Mouse (Mus musculus) small intestine, adult 2 months (tissue): ENCODE results near the gene Olfr618.

Experiments
- CTCF ChIP-seq: fragments of 200-500 bp; IDR thresholded peaks from 2 replicates; pipeline ENCODE4 v1.5.1; 2012; ENCODE audit warnings: low read depth, mild to moderate bottlenecking, control low read depth, inconsistent platforms, low read length, moderate library complexity, mixed read lengths; ENCODE audit not compliant: insufficient replicate concordance, insufficient read length; ENCODE audit errors: extremely low read depth
- POLR2A ChIP-seq: fragments of 200-500 bp; IDR thresholded peaks from 2 replicates; pipeline ENCODE4 v1.6.1; 2012; ENCODE audit warnings: low read depth, mild to moderate bottlenecking, control low read depth, inconsistent platforms, low read length, moderate library complexity

- TF ChIP-seq CTCF (no peak), POLR2A (no peak)
Observed at GRCm38 (mm10) chr7:103589803-103590202, at the start of gene Olfr618.
